Mouse (Mus musculus): ENCODE results near the gene Ugt1a1. TPM values are rescaled to one million over a fixed set of nuclear protein-coding genes. Genes with fewer than 3 reads are reported as not detected.
A peak's percentile ranks its signal among the peaks of the same experiment; 100 is the strongest.
"Not testable (repeated sequence)": the region's sequence is repeated elsewhere in the genome, so short reads cannot be mapped to it uniquely, and the experiment has no call there.

The Ugt1a1 gene
- total and polyA plus RNA-seq, 3 experiments: not detected

DNA sequence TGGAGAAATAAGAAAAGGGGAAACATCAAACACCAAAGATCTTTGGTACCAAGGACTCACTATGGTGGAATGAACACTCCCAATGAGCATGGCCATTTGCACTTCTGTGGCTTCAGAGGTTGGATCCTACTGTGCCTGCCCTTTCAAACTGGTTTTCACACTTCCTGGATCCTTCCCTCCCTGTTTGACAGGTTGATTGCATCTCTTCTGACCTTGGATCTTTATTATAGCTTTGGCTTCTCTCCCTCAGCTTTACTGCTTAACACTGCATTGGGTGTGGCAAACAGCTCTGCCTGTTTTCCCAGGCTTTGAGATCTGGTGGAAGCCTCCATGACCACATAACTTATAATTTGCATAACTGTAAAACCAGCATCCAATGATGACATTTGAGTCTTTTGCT is 8.6 kb downstream of the Ugt1a1 start:
- DNase-seq: peak in 1 of 2 experiments; percentile 17
- Histone ChIP-seq H3K27ac (no peak overlapping the region), H3K9ac (ENCODE audit: low read depth, low read length) (no peak overlapping the region), H3K4me3 (no peak overlapping the region), H3K36me3 (ENCODE audit: control insufficient read depth, insufficient read depth, low read length) (no peaks in the 10 kb centered on the region), H3K79me2 (replicated peaks; ENCODE audit: control insufficient read depth, insufficient read depth, low read length) (no peaks in the 10 kb centered on the region), H3K27me3 (ENCODE audit: control insufficient read depth, insufficient read depth, low read length) (no peaks in the 10 kb centered on the region), H3K4me1 (ENCODE audit: control insufficient read depth, insufficient read depth, low read length) (no peaks in the 10 kb centered on the region)
- no peak for TF ChIP-seq POLR2A (IDR thresholded peaks at IDR 0.05; ENCODE audit: insufficient read depth, low read depth, low read length)
- TF ChIP-seq CTCF (IDR thresholded peaks at IDR 0.05): no peak
- no peak for TF ChIP-seq EP300 (IDR thresholded peaks at IDR 0.05; ENCODE audit: insufficient read depth, low read depth, low read length)
- intact Hi-C loops (cut with DNase I): no loop called here

- Histone ChIP-seq H3K79me2 (replicated peaks; ENCODE audit: control insufficient read depth, insufficient read depth, low read length) (no peaks in the 10 kb centered on the region), H3K27ac (no peak overlapping the region), H3K9ac (ENCODE audit: low read depth, low read length) (no peak overlapping the region), H3K4me3 (no peak overlapping the region), H3K36me3 (ENCODE audit: control insufficient read depth, insufficient read depth, low read length) (no peaks in the 10 kb centered on the region), H3K4me1 (ENCODE audit: control insufficient read depth, insufficient read depth, low read length) (no peaks in the 10 kb centered on the region), H3K27me3 (ENCODE audit: control insufficient read depth, insufficient read depth, low read length) (no peaks in the 10 kb centered on the region)
- intact Hi-C loops (cut with DNase I): no loop called here
- no peak for TF ChIP-seq CTCF (IDR thresholded peaks at IDR 0.05)
- TF ChIP-seq EP300 (IDR thresholded peaks at IDR 0.05; ENCODE audit: insufficient read depth, low read depth, low read length): no peak
- TF ChIP-seq POLR2A (IDR thresholded peaks at IDR 0.05; ENCODE audit: insufficient read depth, low read depth, low read length): no peak
- DNase-seq: no peak
- WGBS: 34% methylated on average over 2 of the region's 2 CpGs
These were observed 10.5 kb downstream of the Ugt1a1 start for GRCm38 (mm10) chr1:88222216-88222615.

DNA sequence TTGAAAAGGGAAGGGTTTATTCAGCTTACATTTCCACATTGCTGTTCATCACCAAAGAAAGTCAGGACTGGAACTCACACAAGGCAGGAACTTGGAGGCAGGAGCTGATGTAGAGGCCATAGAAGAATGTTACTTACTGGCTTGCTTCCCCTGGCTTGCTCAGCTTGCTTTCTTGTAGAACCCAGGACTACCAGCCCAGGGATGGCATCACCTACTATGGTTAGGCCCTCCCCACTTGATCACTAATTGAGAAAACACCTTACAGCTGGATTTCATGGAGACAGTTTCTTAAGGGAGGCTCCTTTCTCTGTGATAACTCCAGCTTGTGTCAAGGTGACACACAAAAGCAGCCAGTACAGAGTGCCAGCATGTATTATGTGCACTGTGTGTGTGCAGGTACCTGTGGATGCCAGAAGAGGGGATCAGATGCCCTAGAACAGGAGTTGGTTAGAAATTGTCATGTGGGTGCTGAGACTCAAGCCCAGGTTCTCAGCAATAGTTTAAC is 11.3 kb downstream of the Ugt1a1 start:
- H3K4me3 ChIP-seq; H3K27ac ChIP-seq; H3K79me2 ChIP-seq (replicated peaks; ENCODE audit: control insufficient read depth, insufficient read depth, low read length); H3K36me3 ChIP-seq (ENCODE audit: control insufficient read depth, insufficient read depth, low read length); DNase-seq; H3K9ac ChIP-seq (ENCODE audit: low read depth, low read length); H3K4me1 ChIP-seq (ENCODE audit: control insufficient read depth, insufficient read depth, low read length); H3K27me3 ChIP-seq (ENCODE audit: control insufficient read depth, insufficient read depth, low read length); intact Hi-C loops (cut with DNase I): not testable (repeated sequence)

DNA sequence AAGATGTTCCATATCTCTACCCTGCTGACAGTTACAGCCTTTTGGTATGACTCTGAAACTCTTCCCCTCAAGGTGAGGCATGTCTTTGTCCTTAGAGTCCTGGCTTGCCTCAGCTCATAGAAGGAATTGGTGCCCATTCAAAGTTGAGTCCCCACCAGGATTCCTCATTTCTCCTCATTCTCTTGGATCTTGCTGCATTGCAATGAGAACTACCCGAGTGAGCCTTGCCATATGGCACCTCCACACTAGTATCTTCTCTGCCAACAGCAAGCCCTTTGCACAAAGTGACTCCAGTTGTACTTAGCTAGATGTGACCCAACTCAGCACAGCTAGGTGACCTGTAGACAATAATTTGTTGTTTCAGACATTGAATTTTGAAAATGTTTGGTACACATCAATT is 11.8 kb downstream of the Ugt1a1 start:
- Histone ChIP-seq H3K36me3 (ENCODE audit: control insufficient read depth, insufficient read depth, low read length) (no peaks in the 10 kb centered on the region), H3K4me3 (no peak overlapping the region), H3K9ac (ENCODE audit: low read depth, low read length) (no peak overlapping the region), H3K4me1 (ENCODE audit: control insufficient read depth, insufficient read depth, low read length) (no peaks in the 10 kb centered on the region), H3K27me3 (ENCODE audit: control insufficient read depth, insufficient read depth, low read length) (no peaks in the 10 kb centered on the region), H3K27ac (no peak overlapping the region), H3K79me2 (replicated peaks; ENCODE audit: control insufficient read depth, insufficient read depth, low read length) (no peaks in the 10 kb centered on the region)
- peak; percentile 25 to 27 for DNase-seq
- intact Hi-C loops (cut with DNase I): no loop called here
- WGBS: 24% methylated on average over 1 of the region's 1 CpGs
- TF ChIP-seq EP300 (IDR thresholded peaks at IDR 0.05; ENCODE audit: insufficient read depth, low read depth, low read length): no peak
- TF ChIP-seq POLR2A (IDR thresholded peaks at IDR 0.05; ENCODE audit: insufficient read depth, low read depth, low read length): no peak
- no peak for TF ChIP-seq CTCF (IDR thresholded peaks at IDR 0.05)

DNA sequence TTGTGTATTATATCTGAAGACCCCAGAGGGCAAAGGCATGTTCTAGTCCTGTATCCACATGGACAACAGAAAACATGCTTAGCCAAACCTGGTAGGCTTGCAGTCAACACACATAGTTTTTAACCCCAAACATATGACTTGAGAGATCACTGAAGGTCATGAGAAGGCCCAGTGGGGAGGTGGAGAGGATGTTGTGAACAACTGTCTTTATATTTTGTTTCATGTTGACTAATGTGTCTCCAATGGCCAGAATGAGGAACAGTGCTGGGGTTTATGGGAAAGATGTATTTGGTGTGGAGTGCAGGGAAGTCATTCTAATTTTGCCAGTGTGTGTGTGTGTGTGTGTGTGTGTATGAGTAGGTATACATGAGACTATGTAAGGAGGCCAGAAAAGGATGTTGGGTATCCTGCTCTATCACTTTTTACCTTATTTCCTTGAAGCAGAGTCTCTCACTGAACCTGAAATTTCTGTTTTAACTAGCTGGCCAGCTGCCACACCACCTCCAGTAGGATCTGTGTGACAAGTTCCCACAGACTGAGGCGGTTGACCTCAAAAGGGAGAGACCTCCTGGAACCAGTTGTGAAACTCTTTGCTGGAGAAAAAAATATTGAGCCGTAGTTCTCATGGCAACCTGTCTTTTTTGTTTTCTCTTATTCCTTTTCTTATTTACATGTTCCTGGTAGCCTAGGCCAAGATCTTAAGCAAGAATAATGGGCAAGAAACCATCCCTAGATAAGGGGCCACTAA is 12.4 kb downstream of the Ugt1a1 start:
- Histone ChIP-seq H3K79me2 (replicated peaks; ENCODE audit: control insufficient read depth, insufficient read depth, low read length) (no peaks in the 10 kb centered on the region), H3K27me3 (ENCODE audit: control insufficient read depth, insufficient read depth, low read length) (no peaks in the 10 kb centered on the region), H3K36me3 (ENCODE audit: control insufficient read depth, insufficient read depth, low read length) (no peaks in the 10 kb centered on the region), H3K9ac (ENCODE audit: low read depth, low read length) (no peak overlapping the region), H3K27ac (no peak overlapping the region), H3K4me3 (no peak overlapping the region), H3K4me1 (ENCODE audit: control insufficient read depth, insufficient read depth, low read length) (no peaks in the 10 kb centered on the region)
- 56% methylated on average over 2 of the region's 2 CpGs for WGBS
- DNase-seq: peak; percentile 24 to 34
- TF ChIP-seq POLR2A (IDR thresholded peaks at IDR 0.05; ENCODE audit: insufficient read depth, low read depth, low read length) (no peak), EP300 (IDR thresholded peaks at IDR 0.05; ENCODE audit: insufficient read depth, low read depth, low read length) (no peak), CTCF (IDR thresholded peaks at IDR 0.05) (no peak)
- intact Hi-C loops (cut with DNase I): no loop called here

- H3K27ac ChIP-seq; H3K36me3 ChIP-seq (ENCODE audit: control insufficient read depth, insufficient read depth, low read length); DNase-seq; H3K9ac ChIP-seq (ENCODE audit: low read depth, low read length); H3K79me2 ChIP-seq (replicated peaks; ENCODE audit: control insufficient read depth, insufficient read depth, low read length); H3K4me3 ChIP-seq; H3K4me1 ChIP-seq (ENCODE audit: control insufficient read depth, insufficient read depth, low read length); intact Hi-C loops (cut with DNase I); H3K27me3 ChIP-seq (ENCODE audit: control insufficient read depth, insufficient read depth, low read length): not testable (repeated sequence)
- WGBS: 24% methylated on average over 2 of the region's 2 CpGs
These were observed 13.5 kb downstream of the Ugt1a1 start for GRCm38 (mm10) chr1:88225301-88225700.

Data from heart, adult 2 months (tissue).